Mouse (Mus musculus): ENCODE data around the gene Gm21852. TPM values are rescaled to one million over a fixed set of nuclear protein-coding genes. Genes with fewer than 3 reads are reported as not detected.
"Not testable (repeated sequence)": the region's sequence is repeated elsewhere in the genome, so short reads cannot be mapped to it uniquely, and the experiment has no call there.

Gene Gm21852
- total RNA-seq (2021), result not detected

GRCm38 (mm10) chrY:40651896-40652295 is at the start of gene Gm21852:
TSS of gene Gm21852 (minus strand) at chrY:40651996.
- intact Hi-C loops (cut with DNase I); DNase-seq (ENCODE audit: low spot score in 2 of 2): not testable (repeated sequence)

Small RNA genes within 50 kb of the gene (microRNA-seq; reads per million reads assigned to microRNA genes)
- gene Gm27466, result 0 reads per million in 2 experiments
- 0 reads per million in 2 experiments for gene Gm28018

Other genes with a start within 250 kb of the Gm21852 start
- gene Gm21797, start 123.8 kb upstream of the Gm21852 start, total RNA-seq (2021), result not detected
- gene Gm20795, start 152.9 kb upstream of the Gm21852 start, total RNA-seq (2021), result not detected